Mouse (Mus musculus): ENCODE data around the gene Kcnh4. TPM values are rescaled to one million over a fixed set of nuclear protein-coding genes. Genes with fewer than 3 reads are reported as not detected.

Gene Kcnh4
- polyA plus RNA-seq, 1 experiment from 2014 or later = 6.8 TPM

- peaks cover 7% of the 10 kb centered on the region; the same call in 1 of the 2 replicates for H3K4me1 ChIP-seq (replicated peaks; ENCODE audit: control insufficient read depth, insufficient read depth, low read length)
- no peak overlapping the region for H3K9ac ChIP-seq (replicated peaks; ENCODE audit: low read depth, low read length)
- H3K9me3 ChIP-seq (ENCODE audit: control insufficient read depth, low read length) = no peaks in the 10 kb centered on the region
- no peaks in the 10 kb centered on the region for H3K27me3 ChIP-seq (replicated peaks; ENCODE audit: control insufficient read depth, insufficient read depth, low read length)
- H3K4me2 ChIP-seq (ENCODE audit: low read length) = no peak overlapping the region
- peaks cover 22% of the 10 kb centered on the region for H3K36me3 ChIP-seq (ENCODE audit: control insufficient read depth, insufficient read depth)
- H3K27ac ChIP-seq (ENCODE audit: low read length) = no peak overlapping the region
- H3K4me3 ChIP-seq (replicated peaks; ENCODE audit: low read length) = no peak overlapping the region
- no peak for ATAC-seq
- 94% methylated on average over 4 of the region's 4 CpGs for WGBS
These were observed 40.9 kb downstream of the Kcnh4 start for GRCm38 (mm10) chr11:100718866-100719265.

GRCm38 (mm10) chr11:100718462-100718861, 41.3 kb downstream of the Kcnh4 start:
- Histone ChIP-seq H3K4me3 (replicated peaks; ENCODE audit: low read length) (no peak overlapping the region), H3K27me3 (replicated peaks; ENCODE audit: control insufficient read depth, insufficient read depth, low read length) (no peaks in the 10 kb centered on the region), H3K4me1 (replicated peaks; ENCODE audit: control insufficient read depth, insufficient read depth, low read length) (peaks cover 11% of the 10 kb centered on the region; the same call in 1 of the 2 replicates), H3K9ac (replicated peaks; ENCODE audit: low read depth, low read length) (no peak overlapping the region), H3K36me3 (ENCODE audit: control insufficient read depth, insufficient read depth) (peaks cover 22% of the 10 kb centered on the region), H3K27ac (ENCODE audit: low read length) (no peak overlapping the region), H3K9me3 (ENCODE audit: control insufficient read depth, low read length) (no peaks in the 10 kb centered on the region), H3K4me2 (ENCODE audit: low read length) (no peak overlapping the region)
- 94% methylated on average over 7 of the region's 7 CpGs for WGBS
- no peak for ATAC-seq

GRCm38 (mm10) chr11:100716649-100717048, 43.1 kb downstream of the Kcnh4 start:
- H3K4me2 ChIP-seq (ENCODE audit: low read length) = no peak overlapping the region
- no peak for ATAC-seq
- no peak overlapping the region for H3K9ac ChIP-seq (replicated peaks; ENCODE audit: low read depth, low read length)
- peaks cover 11% of the 10 kb centered on the region for H3K4me1 ChIP-seq (replicated peaks; ENCODE audit: control insufficient read depth, insufficient read depth, low read length)
- peaks cover 22% of the 10 kb centered on the region for H3K36me3 ChIP-seq (ENCODE audit: control insufficient read depth, insufficient read depth)
- H3K4me3 ChIP-seq (replicated peaks; ENCODE audit: low read length) = no peak overlapping the region
- H3K27me3 ChIP-seq (replicated peaks; ENCODE audit: control insufficient read depth, insufficient read depth, low read length) = no peaks in the 10 kb centered on the region
- H3K27ac ChIP-seq (ENCODE audit: low read length) = no peak overlapping the region
- WGBS = 83% methylated on average over 3 of the region's 3 CpGs
- H3K9me3 ChIP-seq (ENCODE audit: control insufficient read depth, low read length) = no peaks in the 10 kb centered on the region

GRCm38 (mm10) chr11:100714948-100715347, 44.8 kb downstream of the Kcnh4 start:
- ATAC-seq = no peak
- Histone ChIP-seq H3K27ac (ENCODE audit: low read length) (no peak overlapping the region), H3K36me3 (ENCODE audit: control insufficient read depth, insufficient read depth) (peaks cover 22% of the 10 kb centered on the region), H3K9ac (replicated peaks; ENCODE audit: low read depth, low read length) (no peak overlapping the region), H3K9me3 (ENCODE audit: control insufficient read depth, low read length) (no peaks in the 10 kb centered on the region), H3K27me3 (replicated peaks; ENCODE audit: control insufficient read depth, insufficient read depth, low read length) (no peaks in the 10 kb centered on the region), H3K4me2 (ENCODE audit: low read length) (no peak overlapping the region), H3K4me1 (replicated peaks; ENCODE audit: control insufficient read depth, insufficient read depth, low read length) (peaks cover 19% of the 10 kb centered on the region), H3K4me3 (replicated peaks; ENCODE audit: low read length) (no peak overlapping the region)
- 71% methylated on average over 6 of the region's 6 CpGs for WGBS

GRCm38 (mm10) chr11:100714534-100714915, 45.2 kb downstream of the Kcnh4 start:
- no peak for ATAC-seq
- 52% methylated on average over 6 of the region's 6 CpGs for WGBS
- Histone ChIP-seq H3K27me3 (replicated peaks; ENCODE audit: control insufficient read depth, insufficient read depth, low read length) (no peaks in the 10 kb centered on the region), H3K4me3 (replicated peaks; ENCODE audit: low read length) (no peak overlapping the region), H3K9me3 (ENCODE audit: control insufficient read depth, low read length) (no peaks in the 10 kb centered on the region), H3K4me2 (ENCODE audit: low read length) (no peak overlapping the region), H3K9ac (replicated peaks; ENCODE audit: low read depth, low read length) (no peak overlapping the region), H3K36me3 (ENCODE audit: control insufficient read depth, insufficient read depth) (peaks cover 22% of the 10 kb centered on the region), H3K27ac (ENCODE audit: low read length) (no peak overlapping the region), H3K4me1 (replicated peaks; ENCODE audit: control insufficient read depth, insufficient read depth, low read length) (peaks cover 19% of the 10 kb centered on the region)

- ATAC-seq = no peak
- peaks cover 21% of the 10 kb centered on the region for H3K36me3 ChIP-seq (ENCODE audit: control insufficient read depth, insufficient read depth)
These were observed 45.8 kb downstream of the Kcnh4 start, which contains the start of gene Hspb9 for GRCm38 (mm10) chr11:100713735-100714533. TSS of gene Hspb9 (plus strand) at chr11:100713850.

GRCm38 (mm10) chr11:100713174-100713573, 46.6 kb downstream of the Kcnh4 start:
- WGBS = 55% methylated on average over 4 of the region's 4 CpGs
- no peak overlapping the region for H3K27ac ChIP-seq (ENCODE audit: low read length)
- no peak overlapping the region for H3K4me2 ChIP-seq (ENCODE audit: low read length)
- H3K4me3 ChIP-seq (replicated peaks; ENCODE audit: low read length) = no peak overlapping the region
- ATAC-seq = no peak
- no peaks in the 10 kb centered on the region for H3K27me3 ChIP-seq (replicated peaks; ENCODE audit: control insufficient read depth, insufficient read depth, low read length)
- H3K9ac ChIP-seq (replicated peaks; ENCODE audit: low read depth, low read length) = no peak overlapping the region
- H3K36me3 ChIP-seq (ENCODE audit: control insufficient read depth, insufficient read depth) = peaks cover 18% of the 10 kb centered on the region
- H3K4me1 ChIP-seq (replicated peaks; ENCODE audit: control insufficient read depth, insufficient read depth, low read length) = peaks cover 19% of the 10 kb centered on the region
- no peaks in the 10 kb centered on the region for H3K9me3 ChIP-seq (ENCODE audit: control insufficient read depth, low read length)

More at GRCm38 (mm10) chr11:100713735-100714533, 45.8 kb downstream of the Kcnh4 start, which contains the start of gene Hspb9:
- H3K4me2 ChIP-seq (ENCODE audit: low read length) = peak within 1 kb of the TSS; percentile 15
- no peak within 1 kb of the TSS for H3K27ac ChIP-seq (ENCODE audit: low read length)
- H3K9ac ChIP-seq (replicated peaks; ENCODE audit: low read depth, low read length) = 0 out of 2 replicates have a peak within 1 kb of the TSS, but pooled peaks have one; percentile 11
- no peak within 1 kb of the TSS for H3K4me3 ChIP-seq (replicated peaks; ENCODE audit: low read length)
- peaks cover 19% of the 10 kb centered on the region for H3K4me1 ChIP-seq (replicated peaks; ENCODE audit: control insufficient read depth, insufficient read depth, low read length)
- 13% methylated on average over 38 of the region's 38 CpGs for WGBS
- H3K9me3 ChIP-seq (ENCODE audit: control insufficient read depth, low read length) = no peaks in the 10 kb centered on the region
- H3K27me3 ChIP-seq (replicated peaks; ENCODE audit: control insufficient read depth, insufficient read depth, low read length) = no peaks in the 10 kb centered on the region

GRCm38 (mm10) chr11:100711783-100712615, 47.7 kb downstream of the Kcnh4 start, which contains the start of gene Kat2a:
TSS of gene Kat2a (minus strand) at chr11:100712465.
- Histone ChIP-seq H3K36me3 (ENCODE audit: control insufficient read depth, insufficient read depth) (peaks cover 10% of the 10 kb centered on the region; the same call in 1 of the 2 replicates), H3K4me1 (replicated peaks; ENCODE audit: control insufficient read depth, insufficient read depth, low read length) (peaks cover 19% of the 10 kb centered on the region), H3K9me3 (ENCODE audit: control insufficient read depth, low read length) (no peaks in the 10 kb centered on the region), H3K4me2 (ENCODE audit: low read length) (peak within 1 kb of the TSS; percentile 65), H3K9ac (replicated peaks; ENCODE audit: low read depth, low read length) (peak within 1 kb of the TSS; percentile 66), H3K27me3 (replicated peaks; ENCODE audit: control insufficient read depth, insufficient read depth, low read length) (no peaks in the 10 kb centered on the region), H3K4me3 (replicated peaks; ENCODE audit: low read length) (peak within 1 kb of the TSS; percentile 55), H3K27ac (ENCODE audit: low read length) (no peak within 1 kb of the TSS)
- peak; percentile 96 for ATAC-seq
- 1% methylated on average over 47 of the region's 48 CpGs for WGBS

- peaks cover 19% of the 10 kb centered on the region for H3K4me1 ChIP-seq (replicated peaks; ENCODE audit: control insufficient read depth, insufficient read depth, low read length)
- no peak overlapping the region for H3K4me2 ChIP-seq (ENCODE audit: low read length)
- ATAC-seq = no peak
- H3K9me3 ChIP-seq (ENCODE audit: control insufficient read depth, low read length) = no peaks in the 10 kb centered on the region
- WGBS = 88% methylated on average over 4 of the region's 4 CpGs
- no peak overlapping the region for H3K4me3 ChIP-seq (replicated peaks; ENCODE audit: low read length)
- H3K9ac ChIP-seq (replicated peaks; ENCODE audit: low read depth, low read length) = no peak overlapping the region
- H3K36me3 ChIP-seq (ENCODE audit: control insufficient read depth, insufficient read depth) = peaks cover 12% of the 10 kb centered on the region
- no peaks in the 10 kb centered on the region for H3K27me3 ChIP-seq (replicated peaks; ENCODE audit: control insufficient read depth, insufficient read depth, low read length)
- H3K27ac ChIP-seq (ENCODE audit: low read length) = no peak overlapping the region
These were observed 48.8 kb downstream of the Kcnh4 start for GRCm38 (mm10) chr11:100710977-100711376.
